Mouse (Mus musculus): ENCODE results near the gene Akap5. TPM values are rescaled to one million over a fixed set of nuclear protein-coding genes. Genes with fewer than 3 reads are reported as not detected.

The Akap5 gene
- total RNA-seq, 2 experiments from 2014 or later: 81.3 to 94.9 TPM

DNA sequence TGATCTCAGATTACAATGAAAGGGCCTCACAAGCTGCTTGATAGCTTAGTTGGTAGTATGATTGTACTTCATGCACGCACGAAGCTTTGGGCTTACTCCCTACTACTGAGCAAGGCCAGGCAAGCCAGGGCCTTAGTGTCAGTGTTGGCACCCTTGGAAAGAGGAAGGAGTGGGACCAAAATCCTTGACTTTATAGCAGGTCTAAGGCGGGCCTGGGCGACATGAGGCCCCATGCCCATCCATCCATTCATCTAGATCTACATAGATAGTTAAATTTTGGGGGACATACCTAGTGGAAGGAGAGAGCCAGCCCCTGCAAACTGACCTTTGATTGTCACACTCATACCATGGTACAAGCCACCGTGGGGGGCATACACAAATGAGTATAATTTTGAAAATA, 16.3 kb upstream of the Akap5 start:
- intact Hi-C loops (cut with DNase I): no loop called here
- no peak for DNase-seq (ENCODE audit: low spot score in 2 of 2)

DNA sequence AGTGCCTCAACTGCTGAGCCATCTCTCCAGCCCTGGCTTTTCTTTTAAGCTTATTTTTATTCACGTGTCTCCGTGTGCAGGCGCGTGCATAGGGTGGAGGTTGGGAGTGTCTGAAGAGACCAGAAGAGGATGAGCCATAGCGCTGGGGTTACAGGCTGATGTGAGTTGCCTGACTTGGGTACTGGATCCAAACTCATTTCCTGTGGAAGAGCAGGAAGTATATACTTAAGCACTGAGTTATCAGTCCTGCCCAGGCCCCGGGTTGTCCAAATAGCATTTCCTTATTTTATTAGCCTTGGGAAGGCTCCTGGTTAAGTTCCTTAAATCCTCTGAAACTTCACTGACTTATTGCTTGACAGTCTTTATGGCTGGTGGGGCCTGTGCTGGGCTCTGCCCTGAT, 14.7 kb upstream of the Akap5 start:
- DNase-seq (ENCODE audit: low spot score in 2 of 2): no peak
- intact Hi-C loops (cut with DNase I): no loop called here

DNA sequence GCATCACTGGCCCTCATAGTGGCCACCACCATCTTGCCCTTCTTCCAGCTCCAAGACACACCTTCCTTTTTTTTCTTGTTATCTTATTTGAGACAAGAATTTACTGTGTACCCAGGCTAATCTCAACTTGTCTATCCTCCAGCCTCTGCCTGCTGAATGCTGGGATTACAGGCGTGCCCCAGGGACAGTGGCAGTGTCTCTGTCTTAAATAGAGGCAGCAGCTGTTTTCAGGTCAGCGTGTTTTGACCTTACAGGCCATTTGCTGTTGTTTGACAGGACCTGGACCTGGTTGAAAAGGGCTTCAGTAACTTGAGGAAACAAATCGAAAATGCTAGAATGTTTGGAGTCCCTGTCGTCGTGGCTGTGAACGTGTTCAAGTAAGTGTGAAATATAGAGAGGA, 14.1 kb upstream of the Akap5 start:
- intact Hi-C loops (cut with DNase I): no loop called here
- no peak for DNase-seq (ENCODE audit: low spot score in 2 of 2)

DNA sequence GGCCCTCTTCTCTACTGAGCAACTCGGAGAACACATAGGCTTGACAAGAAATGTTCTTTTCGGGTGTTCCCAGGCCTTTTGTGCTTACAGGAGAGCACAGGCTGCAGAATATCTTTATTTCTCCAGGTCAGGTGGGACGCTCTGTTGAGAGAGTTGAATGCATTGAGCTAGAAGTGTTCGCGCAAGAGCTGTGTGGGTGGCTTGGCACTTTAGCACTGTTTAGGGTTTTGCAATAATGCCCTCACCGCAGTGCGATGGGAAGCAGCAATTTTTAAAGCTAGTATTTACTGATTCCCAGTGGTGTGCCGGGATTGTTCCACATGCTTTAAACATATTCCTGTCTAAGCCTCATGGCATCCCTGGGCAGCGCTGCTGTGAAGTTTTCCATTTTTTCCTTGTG, 13.5 kb upstream of the Akap5 start:
- intact Hi-C loops (cut with DNase I): no loop called here
- no peak for DNase-seq (ENCODE audit: low spot score in 2 of 2)

DNA sequence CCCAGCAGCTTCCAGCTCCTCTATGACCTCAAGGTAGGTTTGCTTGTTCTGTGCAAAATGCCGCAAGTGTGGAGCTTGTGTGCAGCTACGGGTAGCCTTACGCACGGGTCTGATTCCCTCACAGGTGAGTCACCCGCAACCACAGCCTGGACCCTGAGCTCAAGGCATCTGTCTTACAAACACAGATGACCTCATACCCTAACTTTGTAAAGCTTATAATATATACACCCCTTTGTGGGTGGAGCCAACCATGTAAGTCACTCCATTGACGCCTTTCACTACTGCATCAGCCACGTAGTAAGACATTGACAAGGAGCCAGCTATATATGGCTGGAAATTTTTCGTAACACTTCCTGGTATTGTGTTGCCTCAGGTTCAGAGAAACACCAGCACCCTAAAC, 12.7 kb upstream of the Akap5 start:
- no peak for DNase-seq (ENCODE audit: low spot score in 2 of 2)
- intact Hi-C loops (cut with DNase I): no loop called here

DNA sequence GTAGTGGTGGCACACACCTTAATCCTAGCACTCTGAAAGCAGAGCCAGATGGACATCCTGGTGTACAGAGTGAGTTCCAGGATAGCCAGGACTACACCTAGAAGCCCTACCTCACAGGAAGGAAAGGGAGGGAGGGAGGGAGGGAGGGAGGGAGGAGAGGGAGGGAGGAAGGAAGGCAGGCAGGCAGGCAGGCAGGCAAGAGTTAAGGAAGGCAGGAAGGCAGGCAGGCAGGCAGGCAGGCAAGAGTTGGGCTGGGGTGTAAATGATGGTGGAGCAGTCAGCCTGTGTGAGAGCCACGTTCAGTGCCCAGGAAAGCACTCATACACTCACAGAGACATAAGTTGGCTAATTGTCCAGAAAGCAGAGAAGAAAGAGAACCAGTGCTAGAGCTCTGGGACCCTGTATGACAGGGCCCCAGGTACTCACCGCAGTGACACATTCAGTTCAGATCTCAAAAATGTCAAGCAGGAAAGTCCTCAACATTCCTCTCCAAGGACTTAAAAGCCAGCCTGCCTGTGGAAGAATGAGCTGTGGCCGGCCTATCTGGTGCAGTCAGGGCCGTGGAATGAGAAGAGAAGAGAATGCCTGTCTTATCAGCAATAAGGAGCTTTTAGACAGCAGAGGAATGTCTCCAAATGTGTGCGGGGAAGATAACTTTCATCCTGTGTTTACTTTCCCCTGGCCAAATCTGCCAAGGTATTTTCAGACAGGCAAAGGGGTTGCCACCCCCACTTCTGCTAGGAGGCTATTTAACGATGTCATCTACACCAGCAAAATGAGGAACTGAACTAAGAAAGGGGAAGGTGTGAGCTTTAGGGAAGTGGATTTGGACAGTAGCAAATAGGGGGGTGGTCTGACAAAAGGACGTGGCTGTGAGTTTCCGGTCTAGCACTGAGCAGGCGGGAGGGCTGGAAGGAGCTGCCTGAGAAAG, 6.1 kb upstream of the Akap5 start:
- no peak for DNase-seq (ENCODE audit: low spot score in 2 of 2)

DNA sequence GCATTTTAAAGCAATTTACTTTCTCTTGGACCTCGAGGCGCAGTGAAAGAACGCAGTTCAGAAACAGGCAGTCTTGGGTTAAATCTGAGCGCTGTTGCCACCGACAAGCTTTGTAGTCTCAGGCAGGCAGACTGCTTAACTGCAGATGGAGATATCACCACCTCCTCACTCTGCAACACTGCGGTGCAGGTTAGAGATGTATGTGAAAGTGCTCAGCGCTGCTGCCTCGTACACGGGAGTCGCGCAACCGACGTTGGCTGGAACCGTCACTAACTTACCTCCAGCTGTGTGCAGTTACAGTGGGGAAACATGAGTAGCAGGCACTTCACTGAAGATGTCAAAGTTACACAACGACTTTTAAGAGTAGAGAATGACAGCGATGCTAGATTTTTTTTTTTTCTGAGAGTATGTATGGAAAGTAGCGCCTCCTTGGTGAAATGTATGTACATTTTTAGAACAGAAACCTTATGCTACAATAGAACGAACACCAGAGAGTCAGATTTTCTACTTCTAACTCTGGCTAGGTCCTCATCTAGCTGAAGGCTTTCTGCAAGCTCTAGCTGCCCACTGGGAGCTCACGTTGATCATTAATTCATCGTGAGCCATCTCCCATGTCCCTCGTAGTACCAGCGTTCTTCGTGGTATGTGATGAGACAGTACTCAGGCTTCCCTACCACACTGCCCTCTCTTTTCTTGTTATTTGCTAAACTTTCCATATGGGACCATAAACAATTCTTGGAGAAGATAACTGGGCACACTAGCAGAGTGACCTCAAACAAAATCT, 1.9 kb downstream of the Akap5 start:
- peak; percentile 70 to 78 for DNase-seq (ENCODE audit: low spot score in 2 of 2)
- intact Hi-C loops (cut with DNase I): loop anchor here (5.0 kb wide), 1 partner anchor 39 kb away; no protein-coding TSS in a partner anchor

More for the DNA sequence above, 6.1 kb upstream of the Akap5 start:
- intact Hi-C loops (cut with DNase I): no loop called here

DNA sequence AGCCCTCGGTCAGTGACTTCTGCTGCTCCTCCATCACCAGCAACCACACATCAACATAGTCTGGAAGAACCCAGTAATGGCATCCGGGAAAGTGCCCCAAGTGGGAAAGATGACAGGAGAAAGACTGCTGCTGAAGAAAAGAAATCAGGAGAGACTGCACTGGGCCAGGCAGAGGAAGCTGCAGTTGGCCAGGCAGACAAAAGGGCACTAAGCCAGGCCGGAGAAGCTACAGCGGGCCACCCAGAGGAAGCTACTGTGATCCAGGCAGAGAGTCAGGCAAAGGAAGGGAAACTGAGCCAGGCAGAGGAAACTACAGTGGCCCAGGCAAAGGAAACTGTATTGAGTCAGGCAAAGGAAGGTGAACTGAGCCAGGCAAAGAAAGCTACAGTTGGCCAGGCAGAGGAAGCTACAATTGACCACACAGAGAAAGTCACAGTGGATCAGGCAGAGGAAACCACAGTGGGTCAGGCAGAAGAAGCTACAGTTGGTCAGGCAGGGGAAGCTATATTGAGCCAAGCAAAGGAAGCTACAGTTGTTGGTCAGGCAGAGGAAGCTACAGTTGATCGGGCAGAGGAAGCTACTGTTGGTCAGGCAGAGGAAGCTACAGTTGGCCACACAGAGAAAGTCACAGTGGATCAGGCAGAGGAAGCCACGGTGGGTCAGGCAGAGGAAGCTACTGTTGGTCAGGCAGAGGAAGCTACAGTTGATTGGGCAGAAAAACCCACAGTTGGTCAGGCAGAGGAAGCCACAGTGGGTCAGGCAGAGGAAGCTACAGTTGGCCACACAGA, 4.1 kb downstream of the Akap5 start:
- intact Hi-C loops (cut with DNase I): loop anchor here (5.0 kb wide), 1 partner anchor 41 kb away; no protein-coding TSS in a partner anchor
- DNase-seq (ENCODE audit: low spot score in 2 of 2): no peak

DNA sequence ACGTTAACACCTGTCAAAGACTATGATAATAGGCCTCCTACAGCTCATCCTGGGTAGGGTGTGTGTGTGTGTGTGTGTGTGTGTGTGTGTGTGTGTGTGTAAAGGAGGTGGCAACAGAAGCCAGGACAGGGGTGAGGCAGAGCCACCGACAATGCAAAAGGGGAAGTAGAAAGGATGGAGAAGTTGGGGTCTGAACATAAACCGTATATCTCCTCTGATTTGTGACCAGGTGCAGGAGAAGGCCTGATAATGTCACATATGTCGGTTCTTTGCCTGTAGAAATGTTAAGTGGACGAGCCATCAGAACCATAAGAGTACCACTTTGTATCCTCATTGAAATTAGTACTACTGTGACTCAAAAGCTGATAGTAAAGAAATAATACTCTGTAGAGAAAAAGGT, 9.0 kb downstream of the Akap5 start:
- intact Hi-C loops (cut with DNase I): no loop called here
- no peak for DNase-seq (ENCODE audit: low spot score in 2 of 2)

DNA sequence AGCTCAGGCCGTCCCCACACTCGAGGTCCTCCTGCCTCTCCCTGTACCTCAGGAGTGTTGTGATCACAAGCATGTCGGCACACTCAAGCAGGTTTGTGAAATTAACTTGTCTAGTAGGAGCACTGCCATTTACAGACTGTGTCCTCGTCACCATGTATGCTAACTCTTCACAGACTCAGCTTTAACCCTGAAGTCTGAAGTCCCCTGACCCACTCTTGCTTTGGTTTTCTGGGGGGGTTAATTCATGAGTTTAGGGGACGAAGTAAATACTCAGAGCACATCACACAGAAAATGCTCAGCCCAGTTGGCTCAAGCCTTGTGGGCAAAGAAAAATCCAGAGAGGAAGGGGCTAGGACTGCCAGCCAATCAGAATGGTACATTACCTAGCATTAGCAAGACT, 10.9 kb downstream of the Akap5 start:
- DNase-seq (ENCODE audit: low spot score in 2 of 2): no peak
- intact Hi-C loops (cut with DNase I): loop anchor here (5.0 kb wide), 1 partner anchor 138 kb away; no protein-coding TSS in a partner anchor

DNA sequence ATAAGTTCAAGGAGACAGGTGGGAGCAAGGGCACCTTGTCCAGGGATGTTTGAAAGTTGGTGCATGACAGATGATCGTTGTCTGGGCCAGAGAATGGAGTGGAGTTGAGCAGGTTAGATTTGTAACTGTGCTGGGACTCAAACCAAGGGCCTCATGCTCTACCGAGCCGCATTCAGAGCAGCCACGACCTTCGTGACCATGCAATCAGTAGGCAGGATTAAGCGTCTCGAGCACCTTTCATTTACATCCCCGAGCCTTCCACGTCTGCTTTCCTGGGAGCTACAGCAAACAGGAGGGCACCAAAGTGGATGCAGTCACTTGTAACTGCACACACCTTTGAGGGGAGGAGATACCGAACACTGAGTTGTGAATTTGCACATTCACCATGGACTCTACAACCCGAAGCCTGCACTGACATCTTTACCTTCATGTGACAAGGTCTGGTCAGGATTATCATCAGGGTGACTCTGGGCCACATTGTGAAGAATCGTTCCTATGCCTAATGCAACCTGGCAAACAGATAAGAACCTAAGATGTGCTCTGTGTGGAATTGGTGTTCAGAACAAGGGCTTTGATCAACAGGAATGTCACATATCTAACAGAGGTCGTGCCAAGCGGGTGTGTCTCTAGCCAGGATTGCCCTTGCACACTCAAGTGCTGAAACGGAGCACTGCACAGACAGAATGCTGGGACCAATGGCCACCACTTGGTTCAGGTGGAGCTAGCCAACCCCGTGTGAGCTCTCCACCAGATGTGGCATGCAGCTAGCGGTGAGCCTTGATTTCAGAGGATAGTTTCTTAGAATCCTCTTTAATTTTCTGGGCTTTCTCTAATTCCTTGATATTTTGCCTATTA, 11.6 kb downstream of the Akap5 start:
- intact Hi-C loops (cut with DNase I): loop anchor here (5.0 kb wide), 1 partner anchor 139 kb away; no protein-coding TSS in a partner anchor
- no peak for DNase-seq (ENCODE audit: low spot score in 2 of 2)

DNA sequence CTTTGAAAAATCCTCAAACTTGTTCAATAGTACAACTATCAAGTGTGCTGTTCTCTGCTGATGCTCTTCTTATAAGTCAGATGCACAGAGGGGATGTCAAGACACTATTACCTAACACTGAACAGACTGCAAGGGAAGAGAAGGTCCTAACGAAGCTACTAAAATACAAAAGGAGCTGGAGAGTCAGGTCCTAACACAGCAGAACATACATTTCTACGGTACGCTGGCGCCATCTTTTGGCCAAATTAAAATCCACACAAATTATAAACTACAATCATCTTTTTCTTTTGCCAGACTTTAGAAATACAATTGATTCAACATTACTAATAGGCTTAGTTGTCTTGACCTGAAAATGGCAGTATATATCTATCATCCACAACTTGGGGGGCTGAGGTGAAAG, 16.4 kb downstream of the Akap5 start:
- DNase-seq (ENCODE audit: low spot score in 2 of 2): peak in 1 of 2 experiments; percentile 46
- intact Hi-C loops (cut with DNase I): loop anchor here (2.0 to 5.0 kb wide), 2 partner anchors 49 to 72 kb away; no protein-coding TSS in a partner anchor

DNA sequence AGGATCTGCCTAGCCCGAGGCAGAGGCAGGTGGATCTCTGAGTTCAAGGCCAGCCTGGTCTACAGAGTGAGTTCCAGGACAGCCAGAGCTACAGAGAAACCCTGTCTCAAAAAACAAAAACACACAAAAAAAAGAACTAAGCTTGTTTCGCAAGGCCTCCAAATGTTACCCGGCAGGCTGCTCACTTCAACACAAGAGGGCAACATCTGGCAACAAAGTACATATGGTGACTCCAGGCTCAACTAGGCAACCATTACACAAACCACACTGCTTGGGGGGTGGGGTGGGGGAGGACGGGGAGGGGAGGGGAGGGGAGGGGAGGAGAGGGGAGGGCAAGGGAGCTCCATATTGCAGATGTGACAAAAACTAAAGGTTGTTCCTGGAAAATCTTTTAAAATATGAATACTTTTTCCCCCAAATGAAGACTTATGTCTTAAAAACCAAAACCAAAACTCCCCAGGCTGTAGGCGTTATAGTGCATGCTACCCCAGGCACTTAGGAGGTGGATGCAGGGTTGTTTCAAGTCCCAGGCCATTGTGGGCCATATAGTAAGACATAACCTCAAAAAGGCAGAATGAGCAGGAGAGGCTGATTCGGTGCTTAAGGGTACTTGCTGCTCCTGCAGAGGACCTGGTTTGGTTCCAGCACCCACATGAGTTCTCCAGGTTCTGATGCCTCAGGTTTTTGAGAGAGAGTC, 21.2 kb downstream of the Akap5 start:
- intact Hi-C loops (cut with DNase I): no loop called here
- DNase-seq (ENCODE audit: low spot score in 2 of 2): no peak

DNA sequence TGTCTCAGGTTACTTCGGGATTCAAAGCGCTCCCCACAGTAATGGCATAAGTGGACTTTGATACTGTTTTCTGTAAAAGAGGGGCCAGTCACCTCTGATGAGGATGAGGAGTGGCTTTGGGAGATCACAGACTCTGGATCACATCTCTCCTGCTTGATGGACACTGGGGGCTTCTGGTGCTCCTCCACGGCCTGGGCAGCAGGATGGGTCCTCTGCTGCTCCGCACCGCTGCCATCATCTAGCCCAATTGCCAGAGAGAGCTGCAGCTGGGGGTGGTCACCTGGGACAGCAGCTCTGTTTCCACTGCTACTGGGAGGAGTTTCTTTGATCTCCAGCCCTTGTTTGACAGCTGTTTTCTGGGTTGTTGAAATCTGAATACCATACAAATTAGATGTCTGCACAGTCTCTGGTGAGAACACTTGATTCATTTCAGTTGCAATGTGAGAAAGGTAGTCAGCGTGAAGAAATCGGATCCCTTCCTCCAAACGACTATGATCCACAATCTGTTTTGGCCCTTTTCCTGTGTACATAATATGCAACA, 25.1 kb downstream of the Akap5 start:
- intact Hi-C loops (cut with DNase I): no loop called here
- DNase-seq (ENCODE audit: low spot score in 2 of 2): no peak

DNA sequence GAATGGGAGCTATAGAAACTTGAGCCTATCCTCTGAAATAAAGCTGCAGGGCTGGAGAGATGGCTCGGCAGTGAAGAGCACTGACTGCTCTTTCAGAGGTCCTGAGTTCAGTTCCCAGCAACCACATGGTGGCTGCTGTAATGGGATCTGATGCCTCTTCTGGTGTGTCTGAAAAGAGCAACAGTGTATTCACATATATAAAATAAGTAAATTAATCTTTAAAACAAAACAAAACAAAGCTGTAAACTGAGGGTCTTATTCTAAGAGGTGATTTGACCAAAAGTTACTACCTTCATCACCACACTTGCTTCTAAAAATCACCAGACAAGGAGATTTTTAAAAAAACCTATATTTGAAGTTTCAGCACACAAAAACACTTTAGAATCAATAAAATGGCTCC, 36.2 kb downstream of the Akap5 start:
- DNase-seq (ENCODE audit: low spot score in 2 of 2): no peak
- intact Hi-C loops (cut with DNase I): loop anchor here (10.0 kb wide), 1 partner anchor 354 kb away; the partner anchor contains the start of gene Sptb

DNA sequence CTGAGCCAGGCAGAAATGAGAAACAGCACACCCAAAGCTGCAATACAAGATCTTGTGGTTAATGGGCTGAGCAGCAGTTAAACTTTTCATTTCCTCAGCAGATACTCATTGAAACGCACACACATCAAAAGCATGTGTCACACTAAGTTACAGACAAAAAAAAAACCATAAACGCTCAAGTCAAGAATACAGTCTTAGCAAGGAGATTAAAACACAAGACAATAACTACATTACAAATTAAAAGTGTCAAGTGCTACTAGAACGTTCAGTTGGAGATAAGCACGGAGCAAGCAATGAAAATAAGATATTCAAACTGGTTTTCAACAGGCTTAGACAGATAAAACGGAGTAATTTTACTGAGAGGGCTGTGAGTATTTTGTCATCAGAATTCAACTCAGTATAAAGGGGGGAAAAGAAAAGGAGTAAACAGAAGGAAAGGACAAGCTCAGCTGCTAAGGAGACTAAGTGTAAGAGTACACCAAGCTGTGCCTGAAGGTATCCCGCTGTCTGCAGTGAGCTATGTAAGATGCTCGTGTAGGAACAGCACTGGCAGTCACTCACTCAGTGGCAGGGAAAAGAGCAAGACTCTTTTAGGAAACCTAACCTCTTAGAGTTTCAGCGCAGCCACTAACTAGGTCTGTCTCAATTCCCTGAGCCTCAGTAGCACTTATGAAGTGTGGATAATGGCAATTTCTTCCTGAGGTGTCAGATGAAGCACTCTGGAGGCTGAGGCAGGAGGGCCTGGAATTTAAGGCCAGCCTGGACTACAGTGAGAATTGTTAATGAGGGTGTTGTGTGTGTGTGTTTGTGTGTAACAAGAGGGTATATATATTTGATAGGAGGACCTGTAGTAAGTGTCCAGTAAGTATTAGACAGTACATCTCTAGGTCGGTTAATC, 37.0 kb downstream of the Akap5 start:
- intact Hi-C loops (cut with DNase I): loop anchor here (10.0 kb wide), 1 partner anchor 353 kb away; the partner anchor contains the start of gene Sptb
- no peak for DNase-seq (ENCODE audit: low spot score in 2 of 2)

DNA sequence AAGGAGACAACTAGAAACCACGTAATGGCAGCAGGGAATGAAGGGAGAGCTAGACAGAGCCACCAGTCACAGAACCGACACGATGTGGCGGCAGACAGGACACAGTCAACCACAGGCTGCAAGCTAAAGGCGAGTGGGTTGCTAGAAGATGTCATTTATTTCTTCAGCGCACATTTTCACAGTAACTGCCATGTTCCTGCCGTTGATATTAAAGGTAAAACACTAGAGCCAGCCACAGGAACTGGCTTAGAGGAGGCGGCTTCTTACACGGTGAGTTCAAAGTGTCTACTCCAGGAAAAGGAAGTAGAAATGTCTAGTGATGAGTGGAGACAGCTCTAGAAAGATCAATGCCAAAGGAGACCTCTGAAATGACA, 37.6 kb downstream of the Akap5 start:
- intact Hi-C loops (cut with DNase I): loop anchor here (10.0 kb wide), 1 partner anchor 353 kb away; the partner anchor contains the start of gene Sptb
- DNase-seq (ENCODE audit: low spot score in 2 of 2): no peak

Data from left cerebral cortex, postnatal 36 days (tissue).